Mouse (Mus musculus): ENCODE results near the gene Txndc17. TPM values are rescaled to one million over a fixed set of nuclear protein-coding genes. Genes with fewer than 3 reads are reported as not detected.

The Txndc17 gene
- polyA plus RNA-seq, 2 experiments: 133 to 239 TPM

- H3K9me3 ChIP-seq (ENCODE audit: control insufficient read depth, low read length): no peaks in the 10 kb centered on the region
Measured at GRCm38 (mm10) chr11:72240062-72240860, 32.9 kb downstream of the Txndc17 start.

DNA sequence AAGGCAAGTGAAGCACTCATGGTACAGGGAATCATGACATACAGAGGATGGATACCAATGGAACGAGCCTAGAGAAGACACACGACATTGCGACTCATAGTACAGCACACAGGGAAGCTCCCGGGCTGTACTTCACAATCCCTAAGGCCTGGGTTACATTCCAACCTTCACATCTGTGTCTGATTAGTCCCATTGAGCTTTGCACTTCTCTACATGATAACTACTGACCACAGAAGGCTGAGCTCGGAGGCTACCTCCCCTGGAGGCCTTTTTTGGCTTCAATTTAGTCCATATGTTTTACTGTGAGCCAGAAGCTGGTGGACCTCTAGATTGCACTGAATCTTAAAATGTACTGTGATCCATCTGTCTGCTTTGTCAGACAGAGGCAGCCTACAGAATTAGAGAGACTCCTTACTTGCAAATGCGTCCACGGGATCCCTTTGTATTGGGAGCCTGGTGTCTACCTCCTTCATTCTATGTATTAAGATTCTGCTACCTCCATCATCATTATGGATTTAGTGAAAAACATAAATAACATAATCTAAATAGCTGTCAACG is 37.9 kb downstream of the Txndc17 start:
- no peak overlapping the region for H3K9ac ChIP-seq (ENCODE audit: low read depth, low read length, severe bottlenecking)
- 52% methylated on average over 8 of the region's 8 CpGs for WGBS
- no peaks in the 10 kb centered on the region for H3K36me3 ChIP-seq (ENCODE audit: control insufficient read depth, insufficient read depth, low read length)
- no peaks in the 10 kb centered on the region for H3K27me3 ChIP-seq (ENCODE audit: control insufficient read depth, insufficient read depth, low read length)
- DNase-seq (ENCODE audit: low spot score): no peak
- ATAC-seq (ENCODE audit: low FRiP score, low read depth): no peak
- H3K4me1 ChIP-seq (ENCODE audit: control insufficient read depth, insufficient read depth, low read length): no peaks in the 10 kb centered on the region
- H3K4me3 ChIP-seq (replicated peaks; ENCODE audit: low read length): no peak overlapping the region
- H3K4me2 ChIP-seq (replicated peaks; ENCODE audit: low read depth, low read length, severe bottlenecking): no peak overlapping the region
- H3K9me3 ChIP-seq (ENCODE audit: control insufficient read depth, low read length): no peaks in the 10 kb centered on the region
- no peak overlapping the region for H3K27ac ChIP-seq (replicated peaks; ENCODE audit: low read depth, low read length)
- TF ChIP-seq POLR2A (IDR thresholded peaks at IDR 0.05; ENCODE audit: borderline replicate concordance, extremely low read depth, insufficient read depth, insufficient read length): no peak

More at GRCm38 (mm10) chr11:72240062-72240860, 32.9 kb downstream of the Txndc17 start:
- H3K36me3 ChIP-seq (ENCODE audit: control insufficient read depth, insufficient read depth, low read length): no peaks in the 10 kb centered on the region
- TF ChIP-seq POLR2A (IDR thresholded peaks at IDR 0.05; ENCODE audit: borderline replicate concordance, extremely low read depth, insufficient read depth, insufficient read length): no peak
- H3K27me3 ChIP-seq (ENCODE audit: control insufficient read depth, insufficient read depth, low read length): no peaks in the 10 kb centered on the region
- ATAC-seq (ENCODE audit: low FRiP score, low read depth) (no peak), DNase-seq (ENCODE audit: low spot score) (no peak)
- no peaks in the 10 kb centered on the region for H3K4me1 ChIP-seq (ENCODE audit: control insufficient read depth, insufficient read depth, low read length)
- WGBS: 69% methylated on average over 4 of the region's 4 CpGs
- no peak overlapping the region for H3K4me3 ChIP-seq (replicated peaks; ENCODE audit: low read length)
- no peak overlapping the region for H3K9ac ChIP-seq (ENCODE audit: low read depth, low read length, severe bottlenecking)
- no peak overlapping the region for H3K27ac ChIP-seq (replicated peaks; ENCODE audit: low read depth, low read length)
- no peak overlapping the region for H3K4me2 ChIP-seq (replicated peaks; ENCODE audit: low read depth, low read length, severe bottlenecking)

DNA sequence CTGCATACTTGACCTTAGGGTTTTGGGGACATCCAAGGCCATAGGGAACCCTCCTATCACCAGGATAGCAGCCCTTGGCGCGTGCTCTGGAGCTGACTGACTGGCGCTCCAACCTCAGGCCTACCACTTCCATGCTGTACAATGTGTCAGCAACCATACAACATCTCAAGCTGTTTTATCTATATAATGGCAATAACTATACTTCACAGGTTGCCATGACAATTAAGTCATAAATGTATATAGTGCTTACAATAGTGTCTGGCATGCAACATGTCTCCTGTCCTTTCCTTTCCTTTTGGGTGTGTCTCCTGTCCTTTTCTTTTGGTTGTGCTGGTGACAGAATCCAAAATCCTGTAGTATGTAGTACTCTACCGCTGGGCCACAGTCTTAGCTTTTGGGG is 48.3 kb downstream of the Txndc17 start:
- no peak overlapping the region for H3K27ac ChIP-seq (replicated peaks; ENCODE audit: low read depth, low read length)
- H3K4me3 ChIP-seq (replicated peaks; ENCODE audit: low read length): no peak overlapping the region
- H3K27me3 ChIP-seq (ENCODE audit: control insufficient read depth, insufficient read depth, low read length): no peaks in the 10 kb centered on the region
- TF ChIP-seq POLR2A (IDR thresholded peaks at IDR 0.05; ENCODE audit: borderline replicate concordance, extremely low read depth, insufficient read depth, insufficient read length): no peak
- H3K4me2 ChIP-seq (replicated peaks; ENCODE audit: low read depth, low read length, severe bottlenecking): no peak overlapping the region
- WGBS: 93% methylated on average over 4 of the region's 4 CpGs
- H3K36me3 ChIP-seq (ENCODE audit: control insufficient read depth, insufficient read depth, low read length): no peaks in the 10 kb centered on the region
- H3K9me3 ChIP-seq (ENCODE audit: control insufficient read depth, low read length): no peaks in the 10 kb centered on the region
- H3K4me1 ChIP-seq (ENCODE audit: control insufficient read depth, insufficient read depth, low read length): no peaks in the 10 kb centered on the region
- ATAC-seq (ENCODE audit: low FRiP score, low read depth): no peak
- no peak for DNase-seq (ENCODE audit: low spot score)
- no peak overlapping the region for H3K9ac ChIP-seq (ENCODE audit: low read depth, low read length, severe bottlenecking)

GRCm38 (mm10) chr11:72256441-72256840 is 49.1 kb downstream of the Txndc17 start:
- Histone ChIP-seq H3K9ac (ENCODE audit: low read depth, low read length, severe bottlenecking) (no peak overlapping the region), H3K4me1 (ENCODE audit: control insufficient read depth, insufficient read depth, low read length) (no peaks in the 10 kb centered on the region), H3K4me2 (replicated peaks; ENCODE audit: low read depth, low read length, severe bottlenecking) (no peak overlapping the region), H3K9me3 (ENCODE audit: control insufficient read depth, low read length) (no peaks in the 10 kb centered on the region), H3K36me3 (ENCODE audit: control insufficient read depth, insufficient read depth, low read length) (no peaks in the 10 kb centered on the region), H3K27me3 (ENCODE audit: control insufficient read depth, insufficient read depth, low read length) (no peaks in the 10 kb centered on the region), H3K4me3 (replicated peaks; ENCODE audit: low read length) (no peak overlapping the region), H3K27ac (replicated peaks; ENCODE audit: low read depth, low read length) (no peak overlapping the region)
- DNase-seq (ENCODE audit: low spot score) (no peak), ATAC-seq (ENCODE audit: low FRiP score, low read depth) (no peak)
- TF ChIP-seq POLR2A (IDR thresholded peaks at IDR 0.05; ENCODE audit: borderline replicate concordance, extremely low read depth, insufficient read depth, insufficient read length): no peak
- 81% methylated on average over 2 of the region's 2 CpGs for WGBS

Other genes with a start within 250 kb of the Txndc17 start
- gene Aipl1, start 170.0 kb upstream of the Txndc17 start, polyA plus RNA-seq (2012; rRNA removed): 0.28 TPM in 2 replicates
- gene Aipl1, start 170.0 kb upstream of the Txndc17 start, polyA plus RNA-seq (2014; fragmentation: Nextera tagmentation; extraction: Ambion mirVana): 0.25 TPM in 1 of 2 replicates, not detected in the other
- 59.1 and 68.2 TPM in 2 replicates for gene Pimreg, start 165.5 kb upstream of the Txndc17 start, polyA plus RNA-seq (2012; rRNA removed)
- gene Pimreg, start 165.5 kb upstream of the Txndc17 start, polyA plus RNA-seq (2014; fragmentation: Nextera tagmentation; extraction: Ambion mirVana): 87.9 and 88.8 TPM in 2 replicates
- gene Pitpnm3, start 71.8 kb upstream of the Txndc17 start, polyA plus RNA-seq (2012; rRNA removed): 1.0 and 1.2 TPM in 2 replicates
- 0.28 and 0.40 TPM in 2 replicates for gene Pitpnm3, start 71.8 kb upstream of the Txndc17 start, polyA plus RNA-seq (2014; fragmentation: Nextera tagmentation; extraction: Ambion mirVana)
- gene Gm43951, start 707 bp upstream of the Txndc17 start, polyA plus RNA-seq (2012; rRNA removed): 1.7 and 2.4 TPM in 2 replicates
- gene Gm43951, start 707 bp upstream of the Txndc17 start, polyA plus RNA-seq (2014; fragmentation: Nextera tagmentation; extraction: Ambion mirVana): 0.12 TPM in 1 of 2 replicates, not detected in the other
- gene 4933427D14Rik, start 88 bp upstream of the Txndc17 start, polyA plus RNA-seq (2012; rRNA removed): 15.3 and 19.2 TPM in 2 replicates
- gene 4933427D14Rik, start 88 bp upstream of the Txndc17 start, polyA plus RNA-seq (2014; fragmentation: Nextera tagmentation; extraction: Ambion mirVana): 11.1 and 15.6 TPM in 2 replicates
- 32.9 and 33.2 TPM in 2 replicates for gene Med31, start 8.0 kb downstream of the Txndc17 start, polyA plus RNA-seq (2012; rRNA removed)
- 39.0 and 46.2 TPM in 2 replicates for gene Med31, start 8.0 kb downstream of the Txndc17 start, polyA plus RNA-seq (2014; fragmentation: Nextera tagmentation; extraction: Ambion mirVana)
- 5.6 and 7.5 TPM in 2 replicates for gene Slc13a5, start 59.7 kb downstream of the Txndc17 start, polyA plus RNA-seq (2012; rRNA removed)
- 1.7 and 3.0 TPM in 2 replicates for gene Slc13a5, start 59.7 kb downstream of the Txndc17 start, polyA plus RNA-seq (2014; fragmentation: Nextera tagmentation; extraction: Ambion mirVana)
- gene Xaf1, start 94.1 kb downstream of the Txndc17 start, polyA plus RNA-seq (2012; rRNA removed): 1.1 and 2.9 TPM in 2 replicates
- 1.9 and 2.0 TPM in 2 replicates for gene Xaf1, start 94.1 kb downstream of the Txndc17 start, polyA plus RNA-seq (2014; fragmentation: Nextera tagmentation; extraction: Ambion mirVana)
- not detected in 2 replicates for gene Fbxo39, start 106.9 kb downstream of the Txndc17 start, polyA plus RNA-seq (2012; rRNA removed)
- gene Fbxo39, start 106.9 kb downstream of the Txndc17 start, polyA plus RNA-seq (2014; fragmentation: Nextera tagmentation; extraction: Ambion mirVana): not detected in 2 replicates
- 0.87 and 1.3 TPM in 2 replicates for gene Tekt1, start 154.9 kb downstream of the Txndc17 start, polyA plus RNA-seq (2012; rRNA removed)
- gene Tekt1, start 154.9 kb downstream of the Txndc17 start, polyA plus RNA-seq (2014; fragmentation: Nextera tagmentation; extraction: Ambion mirVana): 1.5 and 2.2 TPM in 2 replicates
- gene Smtnl2, start 204.2 kb downstream of the Txndc17 start, polyA plus RNA-seq (2012; rRNA removed): 23.9 and 24.2 TPM in 2 replicates
- 31.9 and 33.2 TPM in 2 replicates for gene Smtnl2, start 204.2 kb downstream of the Txndc17 start, polyA plus RNA-seq (2014; fragmentation: Nextera tagmentation; extraction: Ambion mirVana)
- gene Ggt6, start 228.0 kb downstream of the Txndc17 start, polyA plus RNA-seq (2012; rRNA removed): 4.6 and 4.9 TPM in 2 replicates
- 4.8 and 5.9 TPM in 2 replicates for gene Ggt6, start 228.0 kb downstream of the Txndc17 start, polyA plus RNA-seq (2014; fragmentation: Nextera tagmentation; extraction: Ambion mirVana)
- gene Mybbp1a, start 233.8 kb downstream of the Txndc17 start, polyA plus RNA-seq (2012; rRNA removed): 103 and 110 TPM in 2 replicates
- 123 and 127 TPM in 2 replicates for gene Mybbp1a, start 233.8 kb downstream of the Txndc17 start, polyA plus RNA-seq (2014; fragmentation: Nextera tagmentation; extraction: Ambion mirVana)